ENCODE assay signal across 15 mouse cellular contexts in the genomic region with DNA sequence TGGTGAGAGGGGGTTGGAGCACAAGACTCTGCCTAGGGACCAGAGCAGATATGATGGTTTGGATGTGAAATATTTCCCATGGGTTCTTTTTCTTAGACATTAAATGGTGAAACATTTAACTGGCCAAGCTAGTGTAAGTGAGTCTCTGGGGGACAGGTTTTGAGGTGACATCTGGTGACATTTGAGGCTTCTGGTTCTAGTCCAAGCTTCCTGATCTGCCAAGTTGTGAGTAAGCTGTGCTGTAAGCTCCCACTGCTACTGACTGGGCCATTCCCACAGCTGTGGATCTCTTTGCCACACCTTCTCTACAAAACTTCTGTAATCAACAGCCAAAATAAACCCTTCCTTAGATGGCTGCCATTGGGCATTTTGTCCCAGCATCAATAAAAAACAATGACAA.
"Had no signal": no experiment of that assay in that cellular context is flagged by ENCODE, and none has a peak within 500 bp of the region (broad histone marks: within the 10 kb centered on the region; RNA-seq: fewer than 3 reads in every experiment).

No protein-coding gene starts in this region.

- H3K27ac ChIP-seq: kidney, postnatal 0 days; layer of hippocampus, adult 2 months; limb, embryonic 15.5 days; liver, embryonic 14.5 days; macrophage had no signal

- DNase-seq: kidney, adult 9 months; kidney, postnatal 25 days; layer of hippocampus, adult 9-11 months; liver, postnatal 0 days; lung, embryonic 14.5 days; midbrain, embryonic 14.5 days; thymus, adult 18-20 months; thymus, postnatal 36 days had no signal

- H3K4me2 ChIP-seq: limb, embryonic 15.5 days; liver, embryonic 11.5 days; lung, embryonic 14.5 days had no signal

- H3K4me1 ChIP-seq: limb, embryonic 15.5 days had no signal

- H3K9ac ChIP-seq: limb, embryonic 15.5 days; liver, embryonic 14.5 days; liver, postnatal 0 days; lung, embryonic 14.5 days had no signal

- ATAC-seq: liver, postnatal 0 days; lung, postnatal 0 days had no signal

- H3K9me3 ChIP-seq: limb, embryonic 15.5 days had no signal

- H3K4me3 ChIP-seq: layer of hippocampus, adult 2 months; limb, embryonic 15.5 days had no signal

- H3K36me3 ChIP-seq: limb, embryonic 15.5 days had no signal

- H3K27me3 ChIP-seq: limb, embryonic 15.5 days had no signal
